Mouse (Mus musculus): ENCODE data around the gene Ncam1.

DNA sequence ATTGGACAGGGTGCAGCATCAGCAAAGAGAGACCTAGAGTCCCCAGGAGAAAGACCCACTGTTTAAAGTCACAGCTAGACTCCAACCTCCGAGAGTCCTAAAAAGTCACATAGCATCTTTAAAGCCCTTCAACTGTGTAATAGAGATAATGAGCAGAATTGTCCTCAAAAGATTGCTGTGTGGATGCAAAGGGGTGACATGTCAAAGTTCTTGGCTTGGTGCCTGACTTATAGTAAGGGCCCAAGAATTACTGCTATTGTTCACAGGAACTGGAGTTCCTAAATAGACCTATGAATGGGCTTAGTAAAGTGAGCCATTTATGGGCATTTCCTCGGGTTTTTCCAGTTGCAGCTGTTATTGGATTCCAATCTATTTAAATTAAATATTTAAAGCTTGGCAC lies 54.4 kb downstream of the Ncam1 start:
- TF ChIP-seq CTCF (IDR thresholded peaks at IDR 0.05; ENCODE audit: control insufficient read depth, insufficient read depth, low read length) (no peak), POLR2A (IDR thresholded peaks at IDR 0.05; ENCODE audit: borderline replicate concordance, control insufficient read depth, low read depth, low read length) (no peak)
